Mouse (Mus musculus): ENCODE measurements at regions not wholly inside any gene's neighbourhood (a gene's known extent, or its start where the extent isn't known, plus 50 kb on each side); places are given as distances from the start of the nearest gene placed in this dataset.

DNA sequence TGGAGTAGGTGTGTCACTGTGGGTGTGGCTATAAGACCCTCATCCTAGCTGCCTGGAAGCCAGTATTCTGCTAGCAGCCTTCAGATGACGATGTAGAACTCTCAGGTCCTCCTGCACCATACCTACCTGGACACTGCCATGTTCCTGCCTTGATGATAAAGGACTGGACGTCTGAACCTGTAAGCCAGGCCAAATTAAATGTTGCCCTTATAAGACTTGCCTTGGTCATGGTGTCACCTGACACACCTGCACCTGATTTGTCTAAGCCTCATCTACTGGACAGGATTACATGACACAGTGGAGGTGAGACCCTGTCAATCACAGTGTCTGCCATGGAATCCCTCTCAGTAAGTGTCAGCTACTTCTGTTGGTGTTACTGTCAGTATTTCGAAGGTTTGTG lies 92.5 kb upstream of the Pgrmc2 start:
- TF ChIP-seq POLR2A (IDR thresholded peaks at IDR 0.05; ENCODE audit: borderline replicate concordance, extremely low read depth, low read depth, low read length) (no peak), CTCF (IDR thresholded peaks at IDR 0.05; ENCODE audit: insufficient read depth, low read length) (no peak)
